Mouse (Mus musculus) heart, adult 2 months (tissue): ENCODE data around the gene Pkn1. TPM values are rescaled to one million over a fixed set of nuclear protein-coding genes. Genes with fewer than 3 reads are reported as not detected.

ENCODE experiments used
- DNase-seq, 2 experiments: peaks; one replicate each; pipeline ENCODE4 v3.0.0; 2021
- H3K27ac ChIP-seq: fragments of 200-600 bp; 2 replicates; pipeline ENCODE4 v1.8.1; 2022
- H3K27me3 ChIP-seq: fragments of 200-500 bp; 2 replicates; pipeline ENCODE4 v1.6.1; 2012; ENCODE audit warnings: mild to moderate bottlenecking, low read length, inconsistent platforms, mixed read lengths; ENCODE audit not compliant: control insufficient read depth, insufficient read depth
- H3K36me3 ChIP-seq: fragments of 200-500 bp; 2 replicates; pipeline ENCODE4 v1.6.1; 2012; ENCODE audit warnings: low read length, inconsistent platforms; ENCODE audit not compliant: control insufficient read depth, insufficient read depth
- H3K4me1 ChIP-seq: fragments of 200-500 bp; 2 replicates; pipeline ENCODE4 v1.6.1; 2011; ENCODE audit warnings: low read length; ENCODE audit not compliant: control insufficient read depth, insufficient read depth
- H3K4me3 ChIP-seq: fragments of 200-600 bp; 2 replicates; pipeline ENCODE4 v1.8.1; 2022
- H3K79me2 ChIP-seq: fragments of 200-500 bp; replicated peaks from 2 replicates; pipeline ENCODE4 v1.6.1; 2012; ENCODE audit warnings: mild to moderate bottlenecking, inconsistent platforms, low read length, moderate library complexity, mixed read lengths; ENCODE audit not compliant: control insufficient read depth, insufficient read depth
- H3K9ac ChIP-seq: fragments of 200-500 bp; 2 replicates; pipeline ENCODE4 v1.6.1; 2012; ENCODE audit warnings: low read depth, mild to moderate bottlenecking, control low read depth, inconsistent platforms, low read length, mixed read lengths
- CTCF ChIP-seq: fragments of 200-600 bp; IDR thresholded peaks from 2 replicates; pipeline ENCODE4 v1.8.1; 2022; ENCODE audit warnings: antibody characterized with exemption, mild to moderate bottlenecking, moderate library complexity
- EP300 ChIP-seq: fragments of 200-500 bp; IDR thresholded peaks from 2 replicates; pipeline ENCODE4 v1.6.1; 2011; ENCODE audit warnings: low read depth, low read length, control low read depth; ENCODE audit not compliant: insufficient read depth
- POLR2A ChIP-seq: fragments of 200-500 bp; IDR thresholded peaks from 2 replicates; pipeline ENCODE4 v1.6.1; 2011; ENCODE audit warnings: mild to moderate bottlenecking, low read depth, low read length, control low read depth; ENCODE audit not compliant: insufficient read depth
- WGBS: fragments of 180-500 bp; shearing (Covaris S2); methylation state at CpG from one replicate; pipeline ENCODE4 v1.1.7; 2018; 5-methylcytosine and 5-hydroxymethylcytosine counted together
- intact Hi-C: fragments of 180-260 bp; cut with DNase I; formaldehyde crosslinking; loops from one replicate; pipeline ENCODE4 v1.15.1; 2025
- polyA plus RNA-seq: library from polyadenylated mRNA; depleted of rRNA; stranded (reverse); fragments of >200 nt; gene quantifications from 2 replicates; pipeline ENCODE4 v1.2.3, GENCODE M21; 2012
- total RNA-seq, 2 experiments: library from RNA; stranded (reverse); gene quantifications; 2 replicates each; pipeline ENCODE4 v1.2.3; 2021

Pkn1 gene
- total and polyA plus RNA-seq, 3 experiments, result 51.1 to 59.5 (median 55.6) TPM

DNA sequence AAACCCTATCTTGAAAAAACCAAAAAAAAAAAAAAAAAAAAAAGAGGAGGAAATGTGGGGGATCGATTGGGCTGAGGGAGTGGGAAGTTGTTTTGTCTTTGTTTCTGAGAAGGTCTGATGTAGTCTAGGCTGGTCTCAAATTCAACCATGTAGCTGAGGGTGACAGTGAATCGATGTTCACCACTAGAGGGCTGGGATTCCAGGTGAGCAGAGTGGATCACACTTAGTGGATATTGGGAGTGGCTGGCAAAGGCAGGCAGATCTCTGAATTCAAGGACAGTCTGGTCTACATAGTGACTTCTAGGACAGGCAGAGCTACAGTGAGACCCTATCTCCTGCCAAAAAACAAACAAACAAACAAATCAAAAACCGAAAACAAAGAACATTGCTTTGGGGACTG, 74.2 kb downstream of the Pkn1 start:
- Histone ChIP-seq H3K4me3 (no peak overlapping the region), H3K27ac (no peak overlapping the region), H3K27me3 (no peaks in the 10 kb centered on the region), H3K4me1 (no peaks in the 10 kb centered on the region), H3K79me2 (no peaks in the 10 kb centered on the region), H3K36me3 (no peaks in the 10 kb centered on the region), H3K9ac (no peak overlapping the region)
- intact Hi-C loops, result loop anchor here (5.0 kb wide), 1 partner anchor 522 kb away; no protein-coding TSS in a partner anchor
- no peak for DNase-seq
- 26% methylated on average over 3 of the region's 3 CpGs for WGBS
- TF ChIP-seq EP300, result no peak
- TF ChIP-seq CTCF, result peak; percentile 75

DNA sequence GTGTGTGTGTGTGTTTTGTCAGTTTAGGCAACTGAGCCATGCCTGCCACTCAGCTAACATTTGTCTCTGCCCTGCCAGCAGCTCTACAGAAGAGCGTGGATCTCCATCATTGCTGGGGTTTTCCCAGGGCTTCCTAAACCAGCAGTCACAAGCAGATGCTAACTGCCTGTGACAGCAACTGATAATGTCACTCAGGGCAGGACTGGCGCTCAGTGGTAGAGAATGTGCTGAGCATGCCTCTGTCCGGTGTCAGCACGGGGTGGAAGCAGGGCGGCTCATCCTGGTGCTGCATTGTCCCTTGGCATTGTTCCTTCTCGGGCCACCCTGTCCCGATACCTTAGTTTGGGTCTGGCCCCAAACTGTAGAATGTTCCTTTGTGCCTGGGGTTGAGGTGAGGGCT, 75.4 kb downstream of the Pkn1 start:
- H3K27ac ChIP-seq, result no peak overlapping the region
- WGBS, result 75% methylated on average over 7 of the region's 7 CpGs
- no peaks in the 10 kb centered on the region for H3K79me2 ChIP-seq
- no peaks in the 10 kb centered on the region for H3K36me3 ChIP-seq
- no peaks in the 10 kb centered on the region for H3K27me3 ChIP-seq
- no peak overlapping the region for H3K4me3 ChIP-seq
- intact Hi-C loops, result loop anchor here (5.0 kb wide), 1 partner anchor 521 kb away; no protein-coding TSS in a partner anchor
- no peaks in the 10 kb centered on the region for H3K4me1 ChIP-seq
- TF ChIP-seq POLR2A (no peak), CTCF (no peak), EP300 (no peak)
- H3K9ac ChIP-seq, result no peak overlapping the region
- no peak for DNase-seq

DNA sequence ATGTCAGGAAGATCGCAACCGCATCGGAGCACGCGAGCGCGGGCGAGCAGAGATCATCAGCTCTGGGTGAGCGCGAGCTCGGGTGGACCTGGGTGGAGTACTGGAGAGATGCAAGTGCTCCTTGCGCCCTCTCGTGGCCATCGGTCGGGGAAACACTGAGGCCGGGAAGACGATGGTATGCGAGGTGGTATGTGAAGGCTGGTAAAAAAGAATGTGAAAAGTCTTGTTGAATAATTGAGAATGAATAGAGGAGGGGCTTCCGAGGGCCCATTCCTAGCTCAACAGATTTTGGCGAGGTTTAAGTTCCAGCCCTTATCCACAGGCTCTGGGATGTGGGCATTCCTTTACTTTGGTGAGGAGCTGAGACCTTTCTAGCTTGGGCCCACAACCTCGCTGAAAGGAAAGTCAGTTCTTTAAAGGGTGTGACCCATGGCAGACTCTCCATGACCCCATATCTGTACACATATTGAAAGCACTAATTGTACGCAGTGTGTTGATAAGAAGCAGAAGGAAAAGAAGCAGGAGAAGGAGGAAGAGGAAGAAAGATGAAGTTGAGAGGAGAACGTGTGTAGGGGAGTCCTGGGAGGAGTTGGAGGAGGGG, 76.5 kb downstream of the Pkn1 start:
- H3K9ac ChIP-seq, result peak overlapping the region; percentile 34; the same call in 1 of the 2 replicates
- no peak for TF ChIP-seq EP300
- TF ChIP-seq CTCF, result peak; percentile 94
- no peak for TF ChIP-seq POLR2A
- H3K36me3 ChIP-seq, result no peaks in the 10 kb centered on the region
- H3K4me1 ChIP-seq, result no peaks in the 10 kb centered on the region
- intact Hi-C loops, result loop anchor here (1.0 to 5.0 kb wide), 2 partner anchors 56 to 520 kb away; partner anchors contain the start of gene Ndufb7
- H3K4me3 ChIP-seq, result peak overlapping the region; percentile 43
- no peaks in the 10 kb centered on the region for H3K79me2 ChIP-seq
- H3K27ac ChIP-seq, result no peak overlapping the region
- 7% methylated on average over 23 of the region's 23 CpGs for WGBS
- DNase-seq, result peak; percentile 85 to 88
- H3K27me3 ChIP-seq, result no peaks in the 10 kb centered on the region

DNA sequence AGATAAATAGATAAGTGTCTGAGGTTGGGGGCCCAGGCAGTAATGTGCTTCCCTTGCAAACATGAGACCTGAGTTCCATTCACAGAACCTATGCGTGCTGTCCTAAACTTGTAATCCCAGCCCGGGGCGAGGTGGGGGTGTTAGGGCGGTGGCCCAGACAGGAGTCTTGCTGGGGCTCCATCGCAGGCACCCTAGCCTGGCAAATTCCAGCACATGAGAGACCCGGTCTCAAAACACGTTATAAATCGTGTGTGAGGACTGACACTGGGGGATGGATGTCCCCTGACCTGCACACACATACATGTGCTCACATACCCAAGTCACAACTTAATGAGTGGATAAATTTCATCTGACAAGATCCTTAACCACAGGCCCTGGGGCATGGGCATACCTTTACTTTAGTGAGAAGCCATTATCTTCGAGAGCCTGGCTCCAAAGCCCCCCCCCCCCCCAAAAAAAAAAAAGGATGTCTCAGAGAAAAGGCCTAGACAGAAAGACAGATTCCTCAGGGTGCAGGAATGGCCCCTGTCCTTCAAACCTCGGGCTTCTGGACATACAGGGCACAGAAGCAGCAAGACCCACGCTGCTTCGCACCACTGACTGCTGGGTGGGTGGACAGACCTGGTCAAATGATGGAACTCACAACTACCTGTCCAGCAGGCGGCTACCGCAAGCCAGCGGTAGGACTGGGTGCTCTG, 77.1 kb downstream of the Pkn1 start:
- no peaks in the 10 kb centered on the region for H3K36me3 ChIP-seq
- peak overlapping the region; percentile 43 for H3K4me3 ChIP-seq
- H3K27ac ChIP-seq, result no peak overlapping the region
- intact Hi-C loops, result loop anchor here (1.0 to 5.0 kb wide), 2 partner anchors 56 to 520 kb away; partner anchors contain the start of gene Ndufb7
- WGBS, result 53% methylated on average over 15 of the region's 15 CpGs
- H3K79me2 ChIP-seq, result no peaks in the 10 kb centered on the region
- TF ChIP-seq POLR2A, result no peak
- no peak for TF ChIP-seq CTCF
- TF ChIP-seq EP300, result no peak
- H3K9ac ChIP-seq, result peak overlapping the region; percentile 34; the same call in 1 of the 2 replicates
- no peaks in the 10 kb centered on the region for H3K27me3 ChIP-seq
- no peak for DNase-seq
- H3K4me1 ChIP-seq, result no peaks in the 10 kb centered on the region

DNA sequence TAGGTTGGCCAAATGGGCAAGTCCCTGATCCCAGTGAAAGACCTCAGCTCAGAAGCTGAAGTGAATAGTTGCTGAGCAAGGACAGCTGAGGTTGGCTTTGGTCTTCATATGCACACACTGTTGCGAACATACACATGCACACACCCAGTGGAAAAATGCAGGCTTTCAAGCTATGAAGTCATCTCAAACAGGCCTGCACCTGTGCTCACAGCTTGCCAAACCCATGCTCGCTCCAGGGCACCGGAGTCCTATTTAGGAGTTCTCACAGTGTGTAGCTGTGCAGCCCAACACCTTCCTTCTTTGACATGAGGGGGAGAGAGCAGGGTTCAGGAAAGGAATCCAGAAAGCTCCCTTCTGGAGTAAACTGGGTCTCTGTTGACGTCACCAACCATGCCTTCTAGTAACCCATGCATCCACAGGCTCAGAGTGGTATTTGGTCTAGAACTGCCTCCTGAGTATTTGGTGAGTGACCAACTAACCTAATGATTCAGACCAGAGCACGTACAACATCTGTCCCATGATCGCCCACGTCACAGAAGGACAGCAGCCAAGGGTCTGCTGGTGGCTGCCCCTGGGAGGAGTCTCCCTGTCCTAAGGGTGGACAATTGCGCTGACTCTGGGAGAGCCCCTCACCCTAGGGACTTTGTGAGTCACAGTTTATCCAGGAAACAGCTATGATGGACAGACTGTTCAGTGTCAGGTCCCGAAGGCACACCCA, 79.3 kb downstream of the Pkn1 start:
- H3K4me1 ChIP-seq, result no peaks in the 10 kb centered on the region
- no peak overlapping the region for H3K4me3 ChIP-seq
- WGBS, result 71% methylated on average over 9 of the region's 9 CpGs
- no peaks in the 10 kb centered on the region for H3K27me3 ChIP-seq
- no peak overlapping the region for H3K27ac ChIP-seq
- no peaks in the 10 kb centered on the region for H3K79me2 ChIP-seq
- no peak for TF ChIP-seq EP300
- no peak for TF ChIP-seq CTCF
- TF ChIP-seq POLR2A, result no peak
- intact Hi-C loops, result loop anchor here (5.0 kb wide), 1 partner anchor 517 kb away; no protein-coding TSS in a partner anchor
- no peak for DNase-seq
- H3K36me3 ChIP-seq, result no peaks in the 10 kb centered on the region
- H3K9ac ChIP-seq, result no peak overlapping the region
